Mouse (Mus musculus): ENCODE measurements at regions not wholly inside any gene's neighbourhood (a gene's known extent, or its start where the extent isn't known, plus 50 kb on each side); places are given as distances from the start of the nearest gene placed in this dataset.

DNA sequence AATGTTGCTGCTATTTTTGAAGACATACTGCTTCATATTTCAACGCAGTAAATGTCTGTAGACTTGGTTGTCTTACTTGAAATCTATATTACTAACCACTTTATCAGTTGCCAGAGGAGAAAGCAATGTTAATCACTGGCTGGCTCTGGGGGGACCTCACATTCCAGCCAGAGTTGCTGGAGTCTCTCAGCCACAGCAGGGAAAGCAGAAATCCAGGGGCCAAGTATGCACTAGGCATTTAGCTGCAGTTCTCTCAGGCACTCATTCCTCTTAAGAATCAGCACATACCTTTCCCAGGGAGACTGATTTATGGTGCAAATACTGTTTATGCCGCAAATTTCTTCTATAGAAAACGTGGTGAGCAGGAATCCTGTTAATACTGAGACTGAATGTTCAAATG lies 933.6 kb upstream of the Lcorl start:
- no peak for DNase-seq

DNA sequence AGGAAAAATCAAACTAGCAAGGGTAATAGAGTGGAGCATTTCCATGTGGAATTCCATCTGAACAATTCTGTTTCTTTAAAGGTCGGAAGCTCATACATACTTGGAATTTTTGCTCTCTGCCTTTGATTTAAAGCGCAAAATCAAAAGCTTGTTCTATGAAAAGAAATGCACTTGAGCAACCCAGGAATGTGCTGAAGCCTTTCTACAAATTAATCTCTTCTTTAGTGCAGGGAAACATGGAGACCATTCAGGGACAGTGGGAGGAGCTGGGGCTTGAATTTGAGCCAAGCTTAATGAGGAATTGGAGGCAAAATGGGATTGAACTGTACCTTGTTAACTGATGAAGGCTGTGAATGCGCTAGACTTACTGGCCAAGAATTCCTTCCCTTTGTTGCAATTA lies 933.1 kb upstream of the Lcorl start:
- no peak for DNase-seq

DNA sequence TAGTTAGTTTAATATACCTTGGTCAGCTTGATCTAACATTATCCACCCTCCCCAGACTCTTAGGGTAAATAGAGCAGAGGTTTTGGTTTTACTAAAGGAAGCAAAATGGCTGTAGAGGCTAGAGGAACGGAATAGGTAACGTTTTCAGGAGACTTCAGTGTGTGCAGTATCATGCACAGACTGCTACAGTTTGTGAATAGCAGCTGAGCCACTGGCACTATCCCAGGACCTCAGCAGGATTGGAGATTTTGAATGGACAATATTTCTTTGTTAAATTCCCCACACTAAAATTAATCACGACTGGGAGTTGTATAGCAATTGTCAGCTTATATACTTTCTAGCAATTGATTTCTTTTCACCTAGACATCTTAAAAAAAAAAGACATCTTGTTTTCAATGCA lies 929.7 kb upstream of the Lcorl start:
- DNase-seq, result no peak

DNA sequence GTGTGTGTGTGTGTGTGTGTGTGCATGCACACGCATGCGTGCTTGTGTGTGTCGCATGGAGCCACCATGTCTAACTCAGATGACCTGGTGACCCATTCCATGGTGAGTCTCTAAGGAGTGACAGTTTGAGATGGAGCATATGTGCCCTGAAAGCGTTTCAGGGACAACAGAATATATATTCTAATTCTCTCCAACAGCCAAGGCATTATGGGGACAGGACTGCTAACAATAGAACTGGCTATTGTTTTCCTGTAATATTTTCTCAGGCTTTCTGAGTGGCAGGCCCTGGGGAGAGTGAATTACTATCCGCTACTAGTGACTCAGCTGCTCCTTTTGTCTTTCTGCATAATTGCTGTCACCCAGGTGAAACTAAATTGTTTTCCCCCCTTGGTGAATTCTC lies 898.7 kb upstream of the Lcorl start:
- DNase-seq, result no peak

DNA sequence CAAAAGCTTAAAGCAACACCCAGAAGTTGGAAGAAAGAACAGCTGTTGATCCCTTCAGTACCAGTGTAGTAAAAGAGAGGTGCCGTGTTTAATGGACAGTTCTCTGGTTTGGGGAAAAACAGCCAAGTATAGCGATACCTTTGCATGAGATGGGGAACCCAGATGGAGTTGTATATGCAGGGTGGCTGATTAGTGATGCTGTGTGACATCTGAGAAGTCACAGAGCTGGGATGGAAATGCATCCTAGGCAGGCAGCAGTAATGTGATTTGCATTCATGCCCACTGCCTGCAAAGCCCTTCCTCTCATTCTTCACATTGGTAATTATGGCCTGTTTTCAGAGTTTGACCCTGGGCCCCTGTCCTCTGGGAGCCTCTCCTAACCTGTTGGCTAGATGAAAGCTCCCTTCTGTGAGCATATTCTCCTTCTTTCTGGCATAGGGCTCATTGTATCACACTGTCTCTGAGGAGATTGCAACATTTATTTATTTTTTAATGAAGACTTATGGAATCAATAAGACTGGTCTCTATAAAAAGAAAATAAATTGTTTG lies 882.7 kb upstream of the Lcorl start:
- no peak for DNase-seq

DNA sequence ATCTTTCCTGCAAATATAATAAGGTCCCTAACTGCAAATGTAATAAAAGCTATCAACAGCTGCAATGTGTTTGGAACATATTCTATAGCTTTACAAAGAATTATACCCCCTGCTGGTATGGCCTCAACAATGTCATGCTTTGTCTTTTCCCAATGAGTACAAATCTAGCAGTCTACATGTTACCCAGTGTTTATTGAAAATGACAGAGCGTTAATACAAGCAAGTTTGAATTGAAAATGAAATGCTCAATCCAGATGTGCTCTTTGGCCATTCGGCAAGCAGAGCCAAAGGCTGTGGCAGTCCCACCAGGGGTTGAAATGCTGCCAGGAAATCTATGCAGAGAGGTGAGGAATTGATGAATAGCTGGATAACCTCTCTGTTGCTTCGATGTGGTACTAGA lies 875.1 kb upstream of the Lcorl start:
- no peak for DNase-seq

DNA sequence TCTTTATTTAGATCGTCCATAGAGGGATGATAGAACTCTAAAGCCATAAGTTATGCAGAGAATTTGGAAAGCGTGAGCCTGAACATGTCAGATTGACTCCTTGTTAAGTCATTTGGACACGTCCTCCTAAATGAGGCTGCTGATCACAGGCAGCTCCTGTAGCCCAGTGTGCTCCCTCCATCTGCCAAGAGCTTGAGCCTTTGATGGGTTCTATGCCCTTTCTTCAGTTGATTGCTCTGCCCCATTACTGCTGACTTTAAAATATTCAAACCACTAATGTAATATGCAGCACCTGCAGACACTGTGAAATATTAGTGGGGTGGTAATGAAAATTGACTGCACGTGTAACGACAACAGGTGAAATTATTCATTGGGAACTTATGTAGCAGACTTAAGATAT lies 874.6 kb upstream of the Lcorl start:
- DNase-seq, result no peak

DNA sequence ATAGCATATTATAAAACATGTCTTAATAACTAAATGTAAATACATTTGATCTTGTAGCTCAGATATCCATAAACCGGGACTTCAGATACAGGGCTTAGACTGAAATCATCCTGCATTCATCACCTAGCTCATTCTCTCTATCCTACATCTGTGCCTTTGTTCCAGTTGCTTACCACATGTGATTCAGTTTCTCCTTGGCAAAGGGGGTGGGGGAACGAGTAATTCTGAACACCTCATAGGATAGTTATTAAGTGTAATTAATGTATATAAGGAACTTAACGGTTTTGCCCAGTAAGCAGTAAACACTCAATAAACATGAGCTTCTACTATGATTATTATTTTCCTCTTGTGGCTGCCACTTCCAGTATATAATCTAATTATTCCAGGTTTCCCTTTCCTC lies 873.9 kb upstream of the Lcorl start:
- DNase-seq, result no peak

DNA sequence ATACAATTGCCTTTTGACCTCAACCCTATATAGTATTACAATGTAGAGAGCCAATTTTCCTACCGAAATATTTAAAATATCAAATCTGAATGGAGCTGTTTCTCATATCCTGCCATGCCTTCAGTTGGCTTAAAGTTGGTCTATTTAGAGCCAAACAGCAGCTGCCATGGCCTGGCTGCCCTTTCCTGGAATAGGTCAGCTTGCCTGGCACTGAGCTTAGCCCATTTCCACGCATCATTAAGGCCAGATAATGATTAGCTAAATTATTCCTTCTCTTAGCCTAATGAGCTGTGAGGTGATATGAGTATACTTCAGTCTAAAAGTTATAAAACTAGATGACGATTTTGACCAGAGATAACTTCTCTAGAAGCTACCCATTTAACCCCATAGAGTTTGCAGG lies 852.2 kb upstream of the Lcorl start:
- DNase-seq, result no peak

DNA sequence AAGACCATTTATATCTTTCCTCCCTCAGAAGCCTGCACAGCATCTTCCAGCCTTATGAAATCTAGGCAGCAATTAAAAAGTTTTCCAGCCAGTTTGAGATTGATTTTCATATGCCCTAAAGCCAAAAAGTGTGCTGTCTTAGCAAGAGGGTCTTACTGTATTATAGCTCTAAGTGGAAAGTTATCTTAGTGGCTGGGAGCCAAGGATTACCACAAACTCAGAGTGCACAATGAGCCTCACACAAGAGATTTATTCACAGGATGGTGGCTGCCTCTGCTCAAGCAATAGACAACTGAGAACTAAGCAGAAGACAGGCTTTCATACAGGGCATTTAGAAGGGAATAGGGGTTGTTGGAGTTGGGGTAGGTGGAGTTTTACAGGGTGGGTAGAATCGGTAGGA lies 850.4 kb upstream of the Lcorl start:
- no peak for DNase-seq

DNA sequence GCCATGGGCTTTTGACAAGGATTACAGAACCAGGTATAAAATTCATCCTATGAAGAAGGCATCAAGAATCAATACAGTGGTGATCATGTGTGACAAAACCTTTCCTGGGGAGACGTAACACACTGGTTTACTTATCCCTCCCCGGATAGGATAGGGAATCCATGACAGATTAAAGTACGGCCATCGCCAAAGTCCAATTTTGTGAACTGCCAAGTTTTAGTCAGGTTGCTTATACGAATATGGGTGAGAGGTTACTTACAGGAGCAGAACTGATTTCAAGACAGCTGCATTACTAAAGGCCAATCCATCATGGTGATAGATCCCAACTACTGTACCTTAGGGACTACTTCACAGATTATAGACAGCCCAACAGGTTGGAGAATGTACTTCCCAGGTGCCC lies 849.6 kb upstream of the Lcorl start:
- DNase-seq, result no peak

DNA sequence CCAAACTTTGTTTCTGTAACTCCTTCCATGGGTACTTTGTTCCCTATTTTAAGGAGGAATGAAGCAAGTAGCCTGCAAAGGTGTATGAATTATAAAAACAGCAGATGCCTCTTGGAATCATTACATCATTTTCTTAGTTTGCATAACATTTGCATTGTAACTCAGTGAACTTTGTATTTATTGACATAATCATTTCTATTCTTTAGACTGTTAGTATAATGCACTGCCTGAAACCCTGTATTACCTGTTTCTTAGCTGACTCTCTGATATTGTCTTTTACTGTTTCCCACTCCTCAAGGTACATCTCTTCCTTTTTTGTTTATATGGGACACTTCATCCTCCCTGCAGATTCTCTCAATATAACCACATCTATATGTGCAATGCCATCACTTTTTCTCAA lies 820.6 kb upstream of the Lcorl start:
- DNase-seq, result no peak

DNA sequence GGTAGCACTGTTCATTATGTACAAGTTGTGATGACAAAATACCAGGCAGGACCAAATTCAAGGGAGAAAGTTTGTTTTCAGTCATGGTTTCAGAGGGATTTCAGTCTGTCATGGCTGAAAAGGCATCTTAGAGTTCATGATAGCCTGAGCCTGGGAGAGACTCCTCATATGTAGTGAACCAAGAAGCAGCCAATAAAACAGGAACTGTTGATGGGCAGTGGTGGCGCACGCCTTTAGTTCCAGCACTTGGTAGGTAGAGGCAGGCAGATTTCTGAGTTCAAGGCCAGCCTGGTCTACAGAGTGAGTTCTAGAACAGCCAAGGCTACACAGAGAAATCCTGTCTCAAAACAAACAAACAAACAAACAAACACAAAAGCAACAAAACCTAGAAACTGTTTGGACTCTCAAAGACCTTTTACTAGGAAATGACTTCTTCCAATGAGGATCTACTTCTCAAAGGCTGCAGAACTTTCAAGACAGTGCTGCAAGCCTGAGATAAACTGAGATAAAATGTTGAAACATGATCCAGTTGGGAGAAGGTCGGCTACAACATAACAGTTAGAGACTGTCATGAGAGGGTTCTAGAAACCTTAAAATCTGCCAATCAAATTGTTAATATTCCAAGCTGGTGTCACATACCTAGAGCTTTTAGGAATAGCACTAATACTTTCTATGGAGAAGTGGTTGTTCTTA lies 817.5 kb upstream of the Lcorl start:
- no peak for DNase-seq

DNA sequence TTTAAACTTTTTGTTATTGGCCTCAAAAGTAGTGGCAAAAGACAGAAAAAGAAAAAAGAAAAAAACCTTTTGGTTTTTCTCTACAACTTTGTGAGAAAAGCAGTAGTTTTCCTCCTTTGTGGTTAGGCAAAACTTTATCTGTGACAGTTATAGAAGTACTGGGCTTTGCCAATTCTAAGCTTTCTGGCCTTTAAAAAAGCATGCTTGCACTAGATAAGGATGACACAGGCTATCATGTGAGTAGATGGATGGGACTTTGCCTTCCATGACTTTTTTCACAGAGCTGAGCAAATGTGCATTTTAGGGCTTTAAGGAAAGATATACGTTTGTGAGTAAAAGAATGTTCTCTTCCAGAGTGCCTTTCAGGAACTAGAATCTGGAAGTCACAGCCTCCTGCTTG lies 816.0 kb upstream of the Lcorl start:
- no peak for DNase-seq

DNA sequence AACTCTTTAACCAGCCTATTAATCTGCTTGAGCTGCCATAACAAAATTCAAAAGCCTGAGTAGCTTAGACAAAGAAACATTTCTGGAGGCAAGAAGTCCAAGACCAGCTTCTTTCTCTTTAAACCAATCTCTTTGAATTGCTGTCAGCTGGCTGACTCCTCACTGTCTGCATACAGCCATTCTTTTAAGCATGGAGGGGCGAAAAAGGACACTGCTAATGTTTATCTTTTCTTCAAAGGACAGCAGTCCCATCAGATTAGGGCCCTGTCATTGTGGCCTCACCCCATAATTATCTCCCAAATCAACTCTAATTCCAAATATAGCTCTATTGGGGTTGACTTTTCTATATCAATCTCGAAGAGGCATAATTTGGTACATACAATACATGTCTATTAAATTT lies 813.1 kb upstream of the Lcorl start:
- DNase-seq, result no peak

DNA sequence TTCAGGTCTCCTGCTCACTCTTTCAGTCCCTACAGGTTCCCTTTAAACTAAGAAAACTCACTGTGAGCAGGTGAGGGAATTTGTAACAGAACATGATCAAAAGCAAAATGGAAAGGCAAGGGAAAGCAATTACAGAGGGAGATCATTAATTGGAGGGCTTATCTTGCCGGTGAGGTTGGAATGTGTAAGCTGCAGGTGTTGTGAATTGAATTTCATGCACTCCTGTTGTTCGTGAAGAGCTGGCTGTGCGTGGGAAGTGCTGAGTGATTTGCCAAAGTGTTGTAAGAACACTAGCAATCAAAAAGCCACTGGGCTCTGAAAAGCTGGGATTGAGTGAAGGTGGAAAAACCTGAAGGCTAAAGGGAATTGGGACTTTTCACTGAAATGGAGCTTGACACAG lies 808.8 kb upstream of the Lcorl start:
- DNase-seq, result no peak

DNA sequence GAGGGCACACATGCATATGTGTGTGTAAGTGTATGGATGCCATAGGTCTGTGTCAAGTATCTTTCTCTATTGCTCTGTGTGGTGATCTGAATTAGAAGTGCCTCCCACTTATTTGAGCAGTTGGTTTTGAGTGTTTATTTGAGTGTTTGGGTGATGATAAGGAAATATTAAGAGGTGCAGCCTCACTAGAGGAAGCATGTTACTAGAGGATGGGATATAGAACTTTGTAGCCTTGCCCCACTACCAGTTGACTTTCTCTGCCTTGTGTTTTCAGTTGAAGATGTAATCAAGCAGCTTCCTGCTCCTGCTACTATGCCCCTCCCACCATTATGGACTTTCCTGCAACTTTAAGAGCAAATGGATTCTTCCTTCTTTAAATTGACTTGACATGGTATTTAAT lies 799.6 kb upstream of the Lcorl start:
- no peak for DNase-seq

DNA sequence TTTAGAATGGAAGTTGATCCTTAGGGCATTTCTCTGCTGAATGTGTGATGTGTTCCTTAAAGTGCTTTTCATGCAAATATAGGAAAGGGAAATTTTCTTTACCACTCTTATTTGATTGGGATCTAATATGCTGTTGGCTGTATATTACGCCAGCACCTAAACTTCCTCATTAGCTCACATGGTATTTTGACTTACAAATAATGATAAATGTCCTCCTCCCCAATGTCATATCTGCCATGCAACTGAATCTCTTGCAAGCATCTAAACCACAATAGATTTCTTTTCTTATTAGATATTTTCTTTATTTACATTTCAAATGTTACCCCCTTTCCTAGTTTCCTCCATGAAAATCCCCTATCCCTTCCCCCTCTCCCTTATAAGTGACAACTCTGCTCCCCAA lies 796.8 kb upstream of the Lcorl start:
- DNase-seq, result no peak

DNA sequence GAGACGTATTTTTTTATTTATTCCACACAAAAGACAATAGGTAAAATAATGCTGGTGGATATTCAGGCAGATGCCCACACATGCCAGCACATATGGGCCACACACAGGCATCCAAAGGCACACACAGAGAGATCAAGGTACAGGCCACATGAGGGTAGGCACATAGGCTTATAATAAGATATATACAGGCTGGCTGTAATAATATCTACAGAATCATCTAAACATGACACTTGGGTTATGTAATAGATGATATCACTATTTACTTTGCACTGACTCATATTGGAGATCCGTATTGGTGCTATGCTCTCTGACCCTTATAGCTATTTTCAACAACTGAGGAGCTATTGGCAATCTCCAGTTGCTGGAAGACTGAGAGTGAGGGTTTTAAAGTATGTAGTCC lies 785.6 kb upstream of the Lcorl start:
- DNase-seq, result no peak

DNA sequence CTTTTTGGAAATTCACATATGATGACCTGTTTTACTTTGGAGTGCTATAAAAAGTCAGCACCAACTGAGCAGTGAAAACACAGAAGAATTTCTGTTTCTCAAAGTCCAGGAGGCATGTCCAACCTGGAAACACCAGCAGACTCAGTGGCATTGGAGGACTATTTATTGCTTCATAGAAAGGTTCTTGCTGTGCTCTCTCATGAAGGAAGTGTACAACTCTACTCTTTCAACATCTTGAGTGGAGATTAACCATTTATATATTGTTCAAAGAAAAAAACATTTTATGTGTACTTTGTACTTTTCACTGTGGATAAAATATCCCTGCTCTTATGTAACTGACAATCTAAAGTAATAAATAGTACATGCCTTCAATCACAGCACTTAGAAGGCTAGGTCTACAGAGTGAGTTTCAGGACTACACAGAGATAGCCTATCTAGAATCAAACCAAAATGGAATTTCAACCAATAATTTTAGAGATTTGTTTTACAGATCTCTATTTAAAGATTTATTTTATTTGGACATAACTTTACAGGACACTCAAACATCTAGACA lies 777.8 kb upstream of the Lcorl start:
- DNase-seq, result no peak

All from layer of hippocampus, postnatal 36 days (tissue).